Mouse (Mus musculus) spleen, postnatal 36 days (tissue): ENCODE measurements around the gene Atg9b.
A peak's percentile ranks its signal among the peaks of the same experiment; 100 is the strongest.
"Not testable (repeated sequence)": the region's sequence is repeated elsewhere in the genome, so short reads cannot be mapped to it uniquely, and the experiment has no call there.

ENCODE experiments used
- DNase-seq, 2 experiments: peaks; one replicate each; pipeline ENCODE4 v3.0.0; 2022; ENCODE audit warnings: low spot score in 2 of 2, mixed read lengths in 1 of 2

The Atg9b gene

GRCm38 (mm10) chr5:24405389-24405876 is 13.5 kb upstream of the Atg9b start:
- DNase-seq, result no peak

- no peak for DNase-seq
Measured at GRCm38 (mm10) chr5:24404594-24405360, 12.8 kb upstream of the Atg9b start.

GRCm38 (mm10) chr5:24401969-24402368 is 10.0 kb upstream of the Atg9b start:
- no peak for DNase-seq

GRCm38 (mm10) chr5:24400911-24401605 is 9.1 kb upstream of the Atg9b start:
- no peak for DNase-seq

- no peak for DNase-seq
Measured at GRCm38 (mm10) chr5:24400362-24400761, 8.4 kb upstream of the Atg9b start.

DNA sequence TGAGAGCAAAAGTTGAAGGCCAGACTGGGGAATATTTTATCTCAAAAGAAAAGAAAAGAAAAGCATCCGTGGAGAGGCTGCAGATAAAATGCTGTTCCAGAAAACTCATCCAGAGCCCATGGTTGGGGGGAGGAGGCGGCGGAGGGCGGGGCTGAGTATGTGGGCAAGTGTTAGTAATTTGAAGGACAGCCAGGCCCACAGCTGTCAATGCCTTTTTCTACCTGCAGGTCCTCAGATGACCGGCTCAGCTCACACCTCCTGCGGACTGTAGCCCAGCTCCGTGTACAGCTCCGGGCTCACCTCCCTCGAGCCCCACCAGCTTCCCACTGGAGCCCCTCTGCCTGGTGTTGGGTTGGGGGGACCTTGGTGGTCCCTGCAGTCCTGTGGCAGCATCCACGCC is 7.7 kb upstream of the Atg9b start:
- DNase-seq, result no peak

- DNase-seq, result not testable (repeated sequence)
Measured at GRCm38 (mm10) chr5:24396254-24396653, 4.3 kb upstream of the Atg9b start.

DNA sequence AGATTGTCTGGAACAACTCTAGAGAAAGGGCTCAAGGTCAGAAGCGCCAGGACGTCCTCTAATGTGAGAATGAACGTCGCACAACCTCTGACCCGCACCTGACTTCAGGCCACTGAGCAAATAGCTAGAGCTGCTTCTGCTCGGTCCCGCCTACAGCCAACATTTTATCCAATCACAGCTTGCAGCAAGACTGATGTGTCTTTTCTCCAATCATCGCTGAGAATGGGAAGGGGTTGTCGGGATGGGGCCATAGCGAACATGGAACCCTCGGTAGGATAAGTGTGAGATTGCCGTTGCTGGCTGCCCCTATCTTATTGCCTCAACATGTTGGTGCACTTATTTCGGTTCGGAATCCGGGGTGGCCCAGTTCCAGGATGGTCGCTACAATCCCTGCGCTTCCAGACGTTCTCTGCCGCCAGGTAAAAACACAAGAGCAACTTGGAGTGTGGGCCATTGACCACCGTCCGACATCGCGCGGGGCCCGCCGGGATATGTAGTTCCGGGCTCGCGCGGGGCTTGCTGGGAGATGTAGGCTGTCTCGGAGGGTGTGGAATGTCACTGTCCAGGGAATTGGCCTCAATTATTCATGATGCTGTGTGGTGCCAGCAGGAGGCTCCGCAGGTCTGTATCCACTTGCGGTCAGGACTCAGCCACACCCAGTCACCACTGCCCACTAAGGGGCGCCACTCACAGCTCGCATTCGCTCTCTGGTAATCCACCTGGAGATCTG is 2.4 kb upstream of the Atg9b start:
- DNase-seq, result peak; percentile 95 to 96

- DNase-seq, result peak; percentile 76 to 83
Measured at GRCm38 (mm10) chr5:24393392-24393997, 1.6 kb upstream of the Atg9b start, which contains the start of gene Abcb8. Gene Abcb8 (plus strand): TSS chr5:24393663.

DNA sequence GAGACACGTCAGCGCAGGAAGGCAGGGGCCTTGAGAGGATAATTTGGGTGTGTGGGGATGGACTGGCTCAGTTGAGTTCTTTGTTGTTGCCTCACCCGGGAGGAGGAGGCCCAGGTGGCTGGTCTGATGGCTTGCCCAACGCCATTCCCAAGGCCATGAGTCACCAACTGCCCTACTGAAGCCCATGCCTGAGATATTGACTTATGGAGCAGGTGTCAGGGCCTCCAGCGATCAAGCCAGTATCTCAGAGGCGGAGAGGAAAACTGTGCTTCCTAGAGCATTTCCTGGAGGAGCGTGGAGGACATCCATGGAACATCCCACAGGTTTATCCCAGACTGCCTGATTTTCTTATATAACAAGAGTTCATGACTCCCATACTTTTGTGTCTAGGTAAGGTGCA is 781 bp upstream of the Atg9b start:
- no peak for DNase-seq

DNA sequence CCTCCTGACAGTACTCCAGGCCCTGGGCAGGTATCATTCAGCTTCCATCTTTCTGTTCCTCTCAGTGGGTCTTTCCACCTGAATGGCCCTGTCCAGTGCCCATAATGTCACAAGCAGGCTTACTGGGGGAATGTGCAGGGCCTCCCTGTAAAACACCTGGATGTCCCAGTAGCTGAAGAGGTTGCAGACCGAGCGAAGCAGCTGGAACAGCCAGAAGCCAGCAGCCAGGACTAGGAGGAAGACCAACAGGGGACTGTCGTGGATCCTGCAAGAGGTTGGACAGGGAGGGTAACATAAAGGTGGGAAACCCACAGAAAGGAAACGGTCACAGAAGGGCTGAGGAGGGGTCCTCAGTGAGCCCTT is 2.3 kb downstream of the Atg9b start:
- no peak for DNase-seq

GRCm38 (mm10) chr5:24389011-24389657 is 2.8 kb downstream of the Atg9b start:
- no peak for DNase-seq

DNA sequence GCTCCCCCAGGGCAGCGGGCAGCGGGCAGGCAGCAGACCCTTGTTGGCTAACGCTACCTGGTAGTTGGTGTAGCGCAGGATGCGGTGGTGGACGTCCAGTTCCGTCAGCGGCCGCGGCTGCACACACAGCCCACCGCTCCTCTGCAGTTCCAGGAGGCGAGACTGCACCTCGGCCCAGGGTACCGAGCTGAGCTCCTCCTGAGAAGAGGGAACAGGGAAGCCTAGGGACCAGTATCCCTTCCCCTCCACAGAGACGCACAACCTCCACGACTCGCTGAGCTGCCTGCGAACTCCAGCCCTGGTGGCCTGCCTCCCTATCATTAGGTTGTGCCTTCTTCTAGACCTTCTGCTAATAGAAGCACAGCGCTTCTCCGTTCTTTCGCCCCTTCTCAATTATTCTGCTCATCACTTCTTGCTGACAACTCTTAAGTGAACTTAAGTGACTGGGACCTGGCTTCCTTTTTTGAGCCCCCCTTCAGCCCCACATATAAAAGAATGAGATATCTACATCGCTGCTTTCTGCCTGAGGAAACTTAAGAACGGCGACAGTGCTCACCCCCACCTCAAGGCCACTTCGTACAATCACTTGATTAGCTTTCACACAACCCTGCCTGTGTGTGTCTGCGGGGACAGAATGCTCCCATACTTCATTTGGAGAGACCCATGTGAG is 3.6 kb downstream of the Atg9b start:
- no peak for DNase-seq

DNA sequence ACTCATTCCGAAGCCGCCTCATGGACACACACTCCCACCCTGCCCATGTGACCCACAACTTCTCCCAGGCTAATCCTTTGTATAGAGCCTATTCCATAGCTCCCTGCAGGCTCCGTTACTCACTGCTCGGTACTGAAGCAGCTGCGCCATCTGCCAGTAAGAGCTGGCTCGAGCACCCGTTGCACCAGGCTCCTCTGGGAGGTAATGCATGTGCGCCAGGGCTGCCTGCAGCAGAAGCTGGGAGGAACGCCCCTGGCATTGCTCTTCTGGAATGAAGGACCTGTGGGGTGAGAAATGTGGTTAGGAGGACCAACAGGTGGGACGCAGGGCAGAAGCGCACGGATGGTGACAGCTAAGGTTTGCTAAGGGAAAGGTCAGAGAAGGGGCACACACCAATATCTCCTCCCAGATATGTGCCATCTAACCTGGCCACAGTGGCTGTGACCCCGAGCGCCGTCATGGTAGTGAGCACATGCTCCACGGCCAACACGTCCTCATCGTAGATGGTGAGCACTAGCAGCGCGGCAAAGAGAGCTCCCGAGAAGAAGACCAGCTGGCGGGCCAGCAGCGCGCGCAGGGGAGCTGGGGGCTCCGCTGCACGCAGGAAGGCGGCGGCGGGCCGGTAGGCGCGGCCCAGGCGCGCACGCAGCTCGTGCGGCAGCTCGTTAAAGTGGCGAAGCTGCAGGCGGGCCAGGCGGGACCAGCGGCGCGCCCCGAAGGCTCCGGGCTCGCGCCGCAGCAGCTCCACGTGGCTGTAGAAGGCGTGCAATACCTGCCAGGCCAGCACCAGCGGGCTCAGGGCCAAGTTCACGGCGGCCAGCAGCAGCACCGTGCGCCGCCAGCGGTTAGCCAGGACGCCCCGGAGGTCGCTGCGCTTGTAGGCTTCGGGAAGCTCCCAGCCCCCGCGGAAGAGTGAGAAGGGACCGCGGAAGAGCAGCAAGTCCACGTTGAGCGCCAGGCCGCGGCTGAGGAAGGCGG is 4.4 kb downstream of the Atg9b start:
- no peak for DNase-seq

GRCm38 (mm10) chr5:24385887-24386550 is 5.9 kb downstream of the Atg9b start:
- no peak for DNase-seq

DNA sequence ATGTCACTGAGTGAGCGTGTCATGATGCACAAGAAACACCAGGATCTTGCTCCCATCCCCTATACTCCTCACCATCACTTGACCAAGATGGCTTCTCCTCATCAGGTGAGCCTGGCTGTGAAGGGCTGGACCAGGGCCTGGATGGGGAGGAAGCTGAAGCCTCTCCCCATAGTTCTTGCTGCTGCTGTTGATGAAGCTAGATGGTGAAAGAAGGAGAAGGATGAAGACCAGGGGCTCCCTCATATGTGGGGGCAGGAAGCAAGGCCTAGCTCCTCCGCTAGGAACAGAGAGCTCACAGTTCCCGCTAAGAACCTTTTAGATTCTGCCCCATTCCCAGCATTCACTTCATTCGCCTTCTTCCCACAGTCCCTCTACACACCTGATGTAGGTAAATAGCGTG is 6.6 kb downstream of the Atg9b start:
- no peak for DNase-seq

- peak; percentile 26 to 37 for DNase-seq
Measured at GRCm38 (mm10) chr5:24384407-24384806, 7.5 kb downstream of the Atg9b start.

GRCm38 (mm10) chr5:24383026-24383859 is 8.7 kb downstream of the Atg9b start:
- peak; percentile 83 to 84 for DNase-seq
